Mouse (Mus musculus) left cerebral cortex, adult 9 months (tissue): ENCODE data around the gene Mbd6.
"Not testable (repeated sequence)": the region's sequence is repeated elsewhere in the genome, so short reads cannot be mapped to it uniquely, and the experiment has no call there.

Experiments used
- DNase-seq, 2 experiments: peaks; one replicate each; pipeline ENCODE4 v3.0.0; 2022; ENCODE audit warnings: low spot score in 2 of 2

Gene Mbd6

DNA sequence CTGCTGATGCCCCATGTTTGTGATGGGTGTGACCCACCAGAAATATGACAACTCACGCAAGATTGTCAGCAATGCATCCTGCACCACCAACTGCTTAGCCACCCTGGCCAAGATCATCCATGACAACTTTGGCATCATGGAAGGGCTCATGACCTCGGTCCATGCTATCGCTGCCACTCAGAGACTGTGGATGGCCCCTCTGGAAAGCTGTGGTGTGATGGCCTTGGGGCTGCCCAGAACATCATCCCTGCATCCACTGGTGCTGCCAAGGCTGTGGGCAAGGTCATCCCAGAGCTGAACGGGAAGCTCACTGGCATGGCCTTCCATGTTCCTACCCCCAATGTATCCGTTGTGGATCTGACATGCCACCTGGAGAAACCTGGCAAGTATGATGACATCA, 24.7 kb upstream of the Mbd6 start:
- DNase-seq, result not testable (repeated sequence)

DNA sequence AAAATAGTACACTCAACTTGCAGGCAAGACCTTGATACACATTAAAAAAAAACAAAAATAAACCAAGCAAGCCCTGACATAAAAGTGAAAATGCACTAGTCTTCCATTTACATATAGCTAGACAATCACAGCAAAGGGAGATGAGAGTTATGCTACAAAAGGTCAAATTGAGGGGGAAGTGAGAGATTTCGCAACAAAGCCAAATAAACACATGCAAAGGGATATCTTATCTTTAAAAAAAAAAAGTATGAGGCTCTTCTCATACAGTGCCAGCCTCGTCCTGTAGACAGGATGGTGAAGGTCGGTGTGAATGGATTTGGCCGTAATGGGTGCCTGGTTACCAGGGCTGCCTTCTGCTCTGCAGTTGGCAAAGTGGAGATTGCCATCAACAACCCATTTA, 24.0 kb upstream of the Mbd6 start:
- DNase-seq, result no peak

GRCm38 (mm10) chr10:127312356-127312676, 23.5 kb upstream of the Mbd6 start:
- DNase-seq, result peak; percentile 44 to 88

- DNase-seq, result peak; percentile 90 to 96
These were observed 22.9 kb upstream of the Mbd6 start, which contains the start of gene Mars for GRCm38 (mm10) chr10:127311476-127312355. Gene Mars, minus strand, starts transcription at chr10:127311786.

GRCm38 (mm10) chr10:127310523-127311475, 22.0 kb upstream of the Mbd6 start:
- DNase-seq, result no peak

DNA sequence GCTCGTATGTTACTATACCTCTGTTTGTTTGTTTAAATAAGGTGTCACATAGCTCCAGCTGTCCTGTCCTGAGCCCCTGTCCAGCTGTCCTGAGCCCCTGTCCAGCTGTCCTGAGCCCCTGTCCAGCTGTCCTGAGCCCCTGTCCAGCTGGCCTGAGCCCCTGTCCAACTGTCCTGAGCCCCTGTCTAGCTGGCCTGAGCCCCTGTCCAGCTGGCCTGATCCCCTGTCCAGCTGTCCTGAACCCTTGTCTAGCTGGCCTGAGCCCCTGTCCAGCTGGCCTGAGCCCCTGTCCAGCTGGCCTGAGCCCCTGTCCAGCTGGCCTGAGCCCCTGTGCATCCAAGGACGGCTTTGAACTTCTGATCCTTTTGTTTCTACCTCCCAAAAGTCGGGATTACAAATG, 20.3 kb upstream of the Mbd6 start:
- DNase-seq, result not testable (repeated sequence)

DNA sequence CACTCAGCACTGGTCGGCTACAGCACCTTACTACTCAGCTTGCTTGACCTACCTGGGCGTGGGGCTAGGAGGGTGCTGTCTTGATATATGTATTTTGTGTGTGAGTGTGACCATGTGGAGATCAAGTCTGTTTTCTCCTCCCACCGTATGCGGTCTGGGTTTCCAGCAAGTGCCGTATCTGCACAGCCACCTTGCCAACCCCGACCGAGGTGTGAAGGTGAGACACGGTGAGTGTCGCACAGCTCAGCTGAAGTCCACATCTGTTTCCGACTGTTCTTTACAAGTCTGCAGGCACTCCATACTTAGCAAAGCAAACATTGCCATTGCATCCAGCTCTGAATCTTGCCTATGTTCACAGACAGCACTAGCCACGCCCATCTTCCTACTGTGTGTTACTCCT, 14.3 kb upstream of the Mbd6 start:
- DNase-seq, result no peak

DNA sequence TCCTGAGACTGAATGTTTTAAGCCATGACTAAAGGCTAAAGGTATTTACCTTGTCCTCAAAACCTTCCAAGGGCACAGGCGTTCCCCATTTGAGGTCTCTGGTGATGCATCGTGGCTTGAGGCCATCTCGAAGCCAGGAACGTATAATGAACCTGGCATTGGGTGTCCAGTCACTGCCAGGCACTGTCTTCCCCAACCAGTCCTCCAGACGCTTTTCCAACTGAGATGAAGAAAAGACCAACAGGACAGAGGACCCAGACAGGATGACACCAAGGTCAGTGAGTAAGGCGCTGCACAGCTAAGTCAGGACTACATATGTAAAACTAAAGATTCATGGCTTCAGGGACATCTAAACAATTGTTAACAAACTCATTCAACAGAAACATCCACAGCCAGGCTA, 11.5 kb upstream of the Mbd6 start:
- no peak for DNase-seq

DNA sequence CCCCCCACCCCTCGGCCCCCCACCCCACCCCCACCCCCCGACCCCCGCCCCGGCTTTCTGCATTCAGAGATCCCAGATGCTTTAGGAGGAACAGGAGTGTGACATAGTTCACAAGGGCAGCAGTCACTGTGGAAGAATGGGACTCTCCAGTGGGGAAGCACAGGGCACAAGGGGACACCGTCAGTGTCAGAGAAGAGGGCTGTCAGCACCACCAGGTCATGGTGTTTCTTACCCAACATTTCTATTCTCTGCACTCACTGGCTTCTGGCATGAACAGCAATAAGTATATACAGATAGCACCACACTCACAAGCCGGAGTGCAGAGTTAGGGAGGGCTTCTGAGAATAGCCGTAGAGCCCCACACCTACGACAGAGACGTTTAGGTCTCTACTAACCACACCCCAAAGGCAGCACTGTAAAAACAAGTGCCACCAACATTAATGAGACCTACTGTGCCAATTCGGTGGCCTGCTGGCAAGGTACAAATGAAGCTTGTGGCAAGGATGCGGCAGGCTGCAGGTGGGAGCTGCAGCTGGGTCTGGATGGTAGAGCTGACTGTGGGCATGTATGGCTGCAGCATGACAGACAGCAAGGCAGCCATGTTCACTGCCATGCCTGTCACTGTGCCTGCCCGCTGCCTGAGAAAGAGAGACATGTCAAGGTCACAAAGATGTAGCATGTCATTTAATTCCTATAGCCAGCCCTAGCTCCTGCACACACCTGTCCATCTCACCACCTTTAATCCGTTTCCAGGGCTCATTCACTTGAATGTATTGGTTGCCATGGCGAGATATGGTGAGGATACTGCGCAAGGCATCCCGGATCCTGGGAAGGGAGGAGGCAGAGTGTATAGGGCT, 8.4 kb upstream of the Mbd6 start:
- no peak for DNase-seq

GRCm38 (mm10) chr10:127295986-127296794, 7.4 kb upstream of the Mbd6 start:
- no peak for DNase-seq

DNA sequence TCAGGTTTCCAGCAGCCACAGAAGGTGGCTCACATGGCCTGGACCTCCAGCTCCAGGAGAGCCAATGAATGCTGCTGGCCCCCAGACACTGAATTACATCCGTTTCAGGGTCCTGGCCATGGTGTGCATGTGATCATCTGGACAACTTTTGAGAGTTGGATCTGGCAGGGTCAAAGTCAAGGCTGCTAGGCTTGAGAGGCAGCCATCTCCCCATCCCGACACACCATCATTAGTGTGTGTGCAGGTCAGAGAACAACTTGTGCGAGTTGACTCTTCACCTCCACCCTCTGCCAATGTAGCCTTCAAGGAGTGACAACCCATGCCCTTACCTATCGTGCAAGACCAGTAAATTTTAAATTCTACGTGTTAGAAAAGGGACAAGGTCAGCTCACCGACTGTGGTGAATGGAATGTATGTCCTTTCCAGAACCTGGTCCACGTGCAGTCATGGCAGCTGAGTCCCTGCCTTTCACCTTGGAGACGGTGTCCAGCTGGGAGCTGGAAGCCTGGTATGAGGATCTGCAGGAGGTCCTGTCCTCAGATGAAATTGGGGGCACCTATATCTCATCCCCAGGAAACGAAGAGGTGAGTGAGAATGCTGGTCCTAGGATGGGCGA, 6.2 kb upstream of the Mbd6 start:
- DNase-seq, result no peak

GRCm38 (mm10) chr10:127293590-127294113, 4.8 kb upstream of the Mbd6 start:
- no peak for DNase-seq

- no peak for DNase-seq
These were observed 4.2 kb upstream of the Mbd6 start for GRCm38 (mm10) chr10:127292987-127293538.

DNA sequence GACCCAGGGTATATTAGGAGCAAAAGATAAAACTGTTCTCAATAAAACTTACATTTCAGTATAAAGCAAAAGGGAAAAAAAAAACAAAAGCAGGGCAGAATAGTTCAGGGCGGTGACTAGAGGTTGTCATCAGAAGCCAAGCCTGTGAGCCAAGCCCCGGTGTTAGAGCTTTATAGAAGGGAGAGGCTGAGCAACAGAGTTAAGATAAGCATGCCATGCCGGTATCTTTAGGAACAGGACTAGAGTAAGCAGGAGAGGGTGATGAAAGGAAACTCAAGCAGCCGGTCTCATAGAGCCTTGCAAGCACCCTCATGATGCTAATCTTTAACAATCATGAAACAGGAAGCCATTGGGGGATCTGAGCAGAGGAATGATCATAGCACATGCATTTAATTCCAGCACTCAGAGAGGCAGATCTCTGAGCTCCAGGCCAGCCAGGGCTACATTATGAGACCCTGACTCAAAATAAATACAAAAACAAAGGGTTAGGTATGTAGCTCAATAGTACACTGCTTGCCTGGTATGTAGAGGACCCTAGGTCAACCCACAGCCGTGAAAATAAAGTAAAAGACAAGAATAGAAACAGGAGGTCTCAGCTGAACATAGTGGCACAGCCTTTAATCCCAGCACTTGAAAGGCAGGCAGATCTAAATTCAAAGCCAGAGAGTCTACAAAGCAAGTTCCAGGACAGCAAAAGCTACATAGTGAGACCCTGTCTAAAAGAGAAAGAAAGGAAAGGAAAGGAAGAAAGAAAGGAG, 3.2 kb upstream of the Mbd6 start:
- DNase-seq, result no peak

DNA sequence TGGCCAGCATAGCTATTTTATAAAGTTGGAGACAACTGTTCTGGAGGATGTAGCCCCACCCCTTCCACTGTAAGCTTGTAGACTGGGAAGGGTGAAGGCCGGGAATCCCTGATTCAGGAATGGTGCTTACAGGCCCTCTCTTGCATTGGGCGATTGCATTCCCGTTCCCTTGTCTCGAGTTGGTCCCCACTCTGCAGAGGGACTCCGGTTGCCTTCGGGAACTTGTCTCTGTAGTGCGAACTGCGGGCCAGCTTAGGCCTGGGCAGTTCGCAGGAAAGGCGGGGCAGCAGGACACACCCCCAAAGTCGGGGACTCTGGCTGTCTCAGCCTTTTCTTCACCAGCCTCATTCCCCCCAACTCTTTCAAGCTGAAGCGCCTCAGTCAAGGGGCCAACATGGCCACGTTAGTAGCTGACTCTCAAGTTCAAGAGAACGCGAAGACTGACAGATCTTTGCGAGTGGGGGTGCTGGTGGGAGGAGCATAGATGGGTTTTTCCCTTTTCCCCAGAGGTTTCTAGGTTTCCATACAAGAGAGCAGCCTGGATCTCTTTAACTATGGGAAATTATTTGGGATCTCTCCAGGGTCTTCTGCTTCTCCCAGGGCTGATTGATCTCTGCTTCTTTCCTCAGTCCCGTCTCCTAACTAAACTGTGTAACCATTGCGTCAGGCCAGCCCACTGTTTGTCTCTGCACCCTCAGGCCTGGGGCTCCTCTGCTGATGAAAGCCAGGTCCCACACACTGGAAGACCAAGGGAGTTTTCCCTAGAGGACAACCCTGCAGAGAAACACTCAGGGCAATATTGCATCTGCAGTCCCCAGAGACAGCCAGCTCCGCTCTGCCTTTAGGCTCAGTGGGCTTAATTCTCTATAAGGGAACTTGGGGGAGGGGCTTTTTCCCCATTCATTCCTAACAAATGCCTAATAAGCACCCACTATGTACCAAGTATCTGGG, 2.4 kb upstream of the Mbd6 start:
- DNase-seq, result no peak

GRCm38 (mm10) chr10:127290307-127290929, 1.6 kb upstream of the Mbd6 start:
- peak; percentile 98 to 100 for DNase-seq

GRCm38 (mm10) chr10:127289573-127290191, 864 bp upstream of the Mbd6 start:
- peak in 1 of 2 experiments; percentile 39 for DNase-seq
